Mouse (Mus musculus) left cerebral cortex, adult 8-10 months (tissue): ENCODE measurements at regions not wholly inside any gene's neighbourhood (a gene's known extent, or its start where the extent isn't known, plus 50 kb on each side); places are given as distances from the start of the nearest gene placed in this dataset.

Experiments
- DNase-seq, 2 experiments: peaks; one replicate each; pipeline ENCODE4 v3.0.0; 2022; ENCODE audit warnings: low spot score in 2 of 2

- no peak for DNase-seq
Observed at GRCm38 (mm10) chr13:97427537-97427936, 186.6 kb downstream of the Enc1 start.

GRCm38 (mm10) chr13:97425731-97426130, 184.8 kb downstream of the Enc1 start:
- DNase-seq = no peak

- DNase-seq = no peak
Observed at GRCm38 (mm10) chr13:97423911-97424310, 183.0 kb downstream of the Enc1 start.

- no peak for DNase-seq
Observed at GRCm38 (mm10) chr13:97423298-97423817, 182.5 kb downstream of the Enc1 start.

- no peak for DNase-seq
Observed at GRCm38 (mm10) chr13:97422897-97423296, 182.0 kb downstream of the Enc1 start.

- DNase-seq = no peak
Observed at GRCm38 (mm10) chr13:97421831-97422230, 180.9 kb downstream of the Enc1 start.

- no peak for DNase-seq
Observed at GRCm38 (mm10) chr13:97420773-97421172, 179.9 kb downstream of the Enc1 start.

- no peak for DNase-seq
Observed at GRCm38 (mm10) chr13:97419100-97419499, 178.2 kb downstream of the Enc1 start.

- DNase-seq = no peak
Observed at GRCm38 (mm10) chr13:97418681-97419080, 177.8 kb downstream of the Enc1 start.

GRCm38 (mm10) chr13:97418081-97418480, 177.2 kb downstream of the Enc1 start:
- no peak for DNase-seq

- DNase-seq = no peak
Observed at GRCm38 (mm10) chr13:97415927-97416709, 175.2 kb downstream of the Enc1 start.

GRCm38 (mm10) chr13:97415381-97415780, 174.5 kb downstream of the Enc1 start:
- no peak for DNase-seq

GRCm38 (mm10) chr13:97412151-97412550, 171.2 kb downstream of the Enc1 start:
- DNase-seq = no peak

- DNase-seq = no peak
Observed at GRCm38 (mm10) chr13:97410550-97411201, 169.8 kb downstream of the Enc1 start.

GRCm38 (mm10) chr13:97409891-97410525, 169.1 kb downstream of the Enc1 start:
- DNase-seq = no peak

- DNase-seq = no peak
Observed at GRCm38 (mm10) chr13:97409291-97409780, 168.4 kb downstream of the Enc1 start.

GRCm38 (mm10) chr13:97408414-97409290, 167.7 kb downstream of the Enc1 start:
- no peak for DNase-seq

- DNase-seq = no peak
Observed at GRCm38 (mm10) chr13:97407773-97408172, 166.9 kb downstream of the Enc1 start.

GRCm38 (mm10) chr13:97406678-97407077, 165.8 kb downstream of the Enc1 start:
- no peak for DNase-seq

- no peak for DNase-seq
Observed at GRCm38 (mm10) chr13:97402164-97402761, 161.4 kb downstream of the Enc1 start.

GRCm38 (mm10) chr13:97401620-97402019, 160.7 kb downstream of the Enc1 start:
- DNase-seq = no peak
